Mouse (Mus musculus): ENCODE results near the gene Gnao1.
A peak's percentile ranks its signal among the peaks of the same experiment; 100 is the strongest.

Gnao1 gene

DNA sequence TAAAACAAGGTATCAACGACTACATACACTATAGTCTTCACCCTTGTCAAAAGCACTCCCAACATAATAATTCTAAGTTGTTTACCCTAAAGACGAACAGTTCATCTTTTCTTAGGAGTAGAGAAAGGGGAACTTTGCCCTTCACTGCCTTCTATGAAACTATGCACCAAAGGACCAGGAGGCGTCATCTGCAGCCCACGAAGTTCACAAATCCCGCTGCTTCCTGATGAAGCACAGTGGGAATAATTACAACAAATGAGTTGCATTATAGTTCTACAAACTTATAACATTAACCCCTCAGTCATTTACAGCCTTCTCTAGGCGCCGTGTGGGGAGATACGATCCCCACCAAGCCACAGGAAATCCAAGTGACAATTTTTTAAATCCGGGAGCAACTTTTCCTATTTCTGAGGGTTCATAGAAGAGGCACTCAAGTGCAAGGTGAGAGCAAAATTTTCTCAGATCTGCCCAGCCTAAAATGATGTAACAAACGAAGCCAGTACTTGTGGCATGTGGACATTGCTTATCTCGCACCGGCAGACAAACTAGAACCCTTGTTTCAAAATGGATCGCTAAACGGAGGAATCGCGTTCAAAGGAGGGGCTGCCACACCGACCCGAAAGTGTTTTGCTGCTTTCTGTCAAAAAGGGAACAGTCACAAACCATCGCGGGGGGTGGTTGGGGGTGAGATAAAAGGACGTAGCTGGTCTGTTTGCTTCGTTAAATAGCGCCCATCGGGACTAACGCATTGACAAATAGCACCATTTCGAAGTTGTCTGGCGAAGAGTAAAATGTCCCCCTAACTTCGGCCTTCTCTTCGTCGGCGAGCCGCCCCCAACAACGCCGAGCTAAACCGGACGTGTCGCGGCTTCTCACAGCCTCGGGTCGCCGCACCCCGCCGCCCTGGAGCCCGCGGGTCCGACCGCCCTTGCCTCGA is 201.6 kb downstream of the Gnao1 start:
- DNase-seq = peak; percentile 48

GRCm38 (mm10) chr8:94012013-94012951 is 202.5 kb downstream of the Gnao1 start, which contains the start of gene Amfr:
Gene Amfr (minus strand): TSS chr8:94012842.
- DNase-seq = peak; percentile 56

- DNase-seq = peak; percentile 24
Measured at GRCm38 (mm10) chr8:94013026-94013612, 203.4 kb downstream of the Gnao1 start.

Data from kidney, adult 9 months (tissue).